Mouse (Mus musculus): ENCODE results near the gene Sphkap. TPM values are rescaled to one million over a fixed set of nuclear protein-coding genes. Genes with fewer than 3 reads are reported as not detected.

The Sphkap gene
- polyA plus RNA-seq, 1 experiment from 2014 or later = 0.10 TPM

DNA sequence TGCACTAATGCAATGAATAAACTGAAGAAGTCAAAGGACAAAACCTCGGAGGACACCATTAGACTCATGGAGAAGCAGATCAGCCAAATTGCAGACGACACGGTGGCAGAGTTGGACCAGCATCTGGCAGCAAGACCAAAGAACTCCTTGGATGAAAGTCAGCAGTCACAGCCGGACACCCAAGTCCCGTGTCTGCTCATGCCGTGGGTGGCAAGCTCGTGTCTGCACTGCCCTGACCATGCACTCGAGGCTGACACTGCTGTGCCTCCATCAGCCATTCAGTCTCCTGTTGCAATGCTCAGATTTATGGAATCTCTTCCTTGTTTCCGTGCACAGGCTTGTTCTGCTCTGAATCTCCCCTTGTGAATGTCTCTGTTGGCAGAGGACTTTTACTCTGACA lies 92.9 kb downstream of the Sphkap start:
- no peaks in the 10 kb centered on the region for H3K27me3 ChIP-seq (replicated peaks; ENCODE audit: insufficient read depth, low read length)
- H3K4me2 ChIP-seq (replicated peaks; ENCODE audit: low read depth, low read length) = no peak overlapping the region
- no peak overlapping the region for H3K27ac ChIP-seq (ENCODE audit: low read length)
- 69% methylated on average over 9 of the region's 9 CpGs for WGBS
- DNase-seq (ENCODE audit: low spot score) (no peak), ATAC-seq (no peak)
- H3K9ac ChIP-seq (replicated peaks; ENCODE audit: low read depth) = no peak overlapping the region
- H3K36me3 ChIP-seq (ENCODE audit: insufficient read depth, low read length) = no peaks in the 10 kb centered on the region
- TF ChIP-seq EP300 (IDR thresholded peaks at IDR 0.05) (no peak), CTCF (IDR thresholded peaks at IDR 0.05) (no peak)
- H3K9me3 ChIP-seq (ENCODE audit: low read length) = no peaks in the 10 kb centered on the region
- H3K4me1 ChIP-seq (ENCODE audit: insufficient read depth, low read depth, low read length) = no peaks in the 10 kb centered on the region
- no peak overlapping the region for H3K4me3 ChIP-seq (ENCODE audit: low read depth, low read length)

- Histone ChIP-seq H3K4me3 (ENCODE audit: low read depth, low read length) (no peak overlapping the region), H3K9me3 (ENCODE audit: low read length) (no peaks in the 10 kb centered on the region), H3K4me2 (replicated peaks; ENCODE audit: low read depth, low read length) (no peak overlapping the region), H3K36me3 (ENCODE audit: insufficient read depth, low read length) (no peaks in the 10 kb centered on the region), H3K27ac (ENCODE audit: low read length) (no peak overlapping the region), H3K4me1 (ENCODE audit: insufficient read depth, low read depth, low read length) (no peaks in the 10 kb centered on the region), H3K9ac (replicated peaks; ENCODE audit: low read depth) (no peak overlapping the region), H3K27me3 (replicated peaks; ENCODE audit: insufficient read depth, low read length) (no peaks in the 10 kb centered on the region)
- ATAC-seq = no peak
- TF ChIP-seq CTCF (IDR thresholded peaks at IDR 0.05) = no peak
- no peak for TF ChIP-seq EP300 (IDR thresholded peaks at IDR 0.05)
- 85% methylated on average over 6 of the region's 6 CpGs for WGBS
- no peak for DNase-seq (ENCODE audit: low spot score)
These were observed 96.2 kb downstream of the Sphkap start for GRCm38 (mm10) chr1:83311607-83312295.

DNA sequence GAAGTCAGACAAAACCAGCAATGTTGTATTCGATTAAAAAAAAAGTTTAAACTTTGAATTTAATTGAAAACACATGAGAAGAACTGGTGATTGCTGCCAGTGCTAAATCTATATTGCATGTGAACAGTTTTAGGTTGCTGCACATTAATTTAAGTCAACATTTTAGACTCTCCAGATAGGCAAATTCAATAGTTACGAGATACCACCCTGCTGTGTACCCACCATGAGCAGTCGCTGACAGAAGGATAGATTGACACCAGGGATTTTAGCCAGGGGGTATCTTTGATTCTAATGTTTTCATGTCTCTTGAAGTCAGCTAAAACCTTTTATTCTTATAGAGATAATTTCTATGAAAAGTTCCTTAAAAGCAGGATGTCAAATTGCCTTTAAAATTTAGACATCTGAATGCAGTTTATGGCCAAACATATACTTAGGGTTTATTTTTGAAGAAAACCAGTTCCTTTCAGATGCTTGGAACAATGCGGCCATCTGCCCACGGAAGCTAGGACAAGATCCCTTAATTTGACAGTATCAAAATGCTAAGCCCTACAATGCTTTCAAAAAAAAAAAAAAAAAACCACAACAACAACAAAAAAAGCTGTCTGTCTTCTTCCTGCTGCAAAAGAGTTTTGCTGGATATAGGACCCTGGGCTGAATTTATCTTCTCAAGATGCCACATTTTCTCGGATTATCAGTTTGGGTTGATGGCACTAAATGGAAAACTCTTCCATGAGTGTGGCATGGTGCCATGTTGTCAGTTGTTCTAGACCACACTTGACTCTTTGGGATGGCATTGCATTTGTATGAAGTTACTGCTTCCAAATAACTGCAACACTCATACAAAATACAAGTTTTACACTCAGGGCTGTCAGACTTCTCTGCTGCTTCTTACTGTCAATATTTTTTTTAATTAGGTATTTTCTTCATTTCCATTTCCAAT lies 110.6 kb downstream of the Sphkap start:
- no peaks in the 10 kb centered on the region for H3K9me3 ChIP-seq (ENCODE audit: low read length)
- H3K4me2 ChIP-seq (replicated peaks; ENCODE audit: low read depth, low read length) = no peak overlapping the region
- H3K9ac ChIP-seq (replicated peaks; ENCODE audit: low read depth) = no peak overlapping the region
- no peak overlapping the region for H3K4me3 ChIP-seq (ENCODE audit: low read depth, low read length)
- no peak for ATAC-seq
- 77% methylated on average over 6 of the region's 6 CpGs for WGBS
- no peaks in the 10 kb centered on the region for H3K4me1 ChIP-seq (ENCODE audit: insufficient read depth, low read depth, low read length)
- H3K36me3 ChIP-seq (ENCODE audit: insufficient read depth, low read length) = no peaks in the 10 kb centered on the region
- no peaks in the 10 kb centered on the region for H3K27me3 ChIP-seq (replicated peaks; ENCODE audit: insufficient read depth, low read length)
- TF ChIP-seq EP300 (IDR thresholded peaks at IDR 0.05) = no peak
- TF ChIP-seq CTCF (IDR thresholded peaks at IDR 0.05) = no peak
- no peak for DNase-seq (ENCODE audit: low spot score)
- H3K27ac ChIP-seq (ENCODE audit: low read length) = no peak overlapping the region

DNA sequence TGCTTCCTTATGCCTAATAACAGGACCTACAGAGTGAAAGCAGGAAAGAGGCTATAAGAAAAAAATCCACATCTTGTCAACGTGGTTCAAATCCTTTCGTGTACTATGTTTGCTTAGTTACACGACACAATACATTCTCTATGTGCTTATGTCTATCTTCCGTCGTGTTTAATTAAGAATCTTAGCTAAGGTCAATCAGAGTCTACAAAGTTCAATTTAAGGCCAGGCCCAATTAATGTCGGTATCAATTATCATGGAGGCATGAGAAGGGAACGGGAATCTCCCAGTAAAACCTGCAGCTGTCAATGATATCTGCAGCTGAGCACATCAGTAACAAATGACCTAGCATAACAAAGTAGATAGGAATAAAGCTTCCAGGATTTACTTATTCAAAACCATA lies 122.1 kb downstream of the Sphkap start:
- no peaks in the 10 kb centered on the region for H3K9me3 ChIP-seq (ENCODE audit: low read length)
- no peaks in the 10 kb centered on the region for H3K4me1 ChIP-seq (ENCODE audit: insufficient read depth, low read depth, low read length)
- no peak overlapping the region for H3K4me3 ChIP-seq (ENCODE audit: low read depth, low read length)
- 67% methylated on average over 7 of the region's 7 CpGs for WGBS
- H3K9ac ChIP-seq (replicated peaks; ENCODE audit: low read depth) = no peak overlapping the region
- no peak overlapping the region for H3K27ac ChIP-seq (ENCODE audit: low read length)
- TF ChIP-seq CTCF (IDR thresholded peaks at IDR 0.05) (no peak), EP300 (IDR thresholded peaks at IDR 0.05) (no peak)
- DNase-seq (ENCODE audit: low spot score) (no peak), ATAC-seq (no peak)
- H3K4me2 ChIP-seq (replicated peaks; ENCODE audit: low read depth, low read length) = no peak overlapping the region
- no peaks in the 10 kb centered on the region for H3K36me3 ChIP-seq (ENCODE audit: insufficient read depth, low read length)
- H3K27me3 ChIP-seq (replicated peaks; ENCODE audit: insufficient read depth, low read length) = no peaks in the 10 kb centered on the region

GRCm38 (mm10) chr1:83277044-83277443 lies 131.0 kb downstream of the Sphkap start:
- H3K4me2 ChIP-seq (replicated peaks; ENCODE audit: low read depth, low read length) = no peak overlapping the region
- no peak overlapping the region for H3K4me3 ChIP-seq (ENCODE audit: low read depth, low read length)
- H3K4me1 ChIP-seq (ENCODE audit: insufficient read depth, low read depth, low read length) = no peaks in the 10 kb centered on the region
- no peak for TF ChIP-seq EP300 (IDR thresholded peaks at IDR 0.05)
- TF ChIP-seq CTCF (IDR thresholded peaks at IDR 0.05) = no peak
- H3K27me3 ChIP-seq (replicated peaks; ENCODE audit: insufficient read depth, low read length) = no peaks in the 10 kb centered on the region
- H3K27ac ChIP-seq (ENCODE audit: low read length) = no peak overlapping the region
- no peak overlapping the region for H3K9ac ChIP-seq (replicated peaks; ENCODE audit: low read depth)
- no peaks in the 10 kb centered on the region for H3K36me3 ChIP-seq (ENCODE audit: insufficient read depth, low read length)
- H3K9me3 ChIP-seq (ENCODE audit: low read length) = no peaks in the 10 kb centered on the region
- DNase-seq (ENCODE audit: low spot score) (no peak), ATAC-seq (no peak)
- 78% methylated on average over 11 of the region's 11 CpGs for WGBS

DNA sequence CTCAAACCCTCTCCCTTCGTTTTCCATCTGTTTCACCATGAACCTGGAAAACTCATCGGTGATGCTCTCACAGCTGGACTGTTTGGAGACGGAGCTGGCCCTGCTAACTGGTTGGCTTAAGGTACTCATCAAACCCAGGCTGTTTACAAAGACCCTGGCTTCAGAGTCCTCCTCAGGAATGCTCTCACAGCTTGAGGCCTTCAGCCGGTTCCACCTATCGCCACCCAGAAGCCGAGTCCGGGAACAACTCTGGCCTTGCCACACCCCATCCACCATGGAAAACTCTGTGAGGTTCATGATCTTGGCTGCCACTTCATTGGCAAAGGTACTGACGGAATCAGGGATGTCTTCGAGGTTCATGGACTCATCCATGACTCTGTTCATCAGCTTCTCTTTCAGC lies 131.4 kb downstream of the Sphkap start:
- ATAC-seq = no peak
- WGBS = 77% methylated on average over 9 of the region's 9 CpGs

More for the DNA sequence above, 131.4 kb downstream of the Sphkap start:
- H3K27me3 ChIP-seq (replicated peaks; ENCODE audit: insufficient read depth, low read length) = no peaks in the 10 kb centered on the region
- TF ChIP-seq EP300 (IDR thresholded peaks at IDR 0.05) = no peak
- TF ChIP-seq CTCF (IDR thresholded peaks at IDR 0.05) = no peak
- H3K4me1 ChIP-seq (ENCODE audit: insufficient read depth, low read depth, low read length) = no peaks in the 10 kb centered on the region
- no peaks in the 10 kb centered on the region for H3K36me3 ChIP-seq (ENCODE audit: insufficient read depth, low read length)
- H3K4me3 ChIP-seq (ENCODE audit: low read depth, low read length) = no peak overlapping the region
- no peak overlapping the region for H3K9ac ChIP-seq (replicated peaks; ENCODE audit: low read depth)
- H3K4me2 ChIP-seq (replicated peaks; ENCODE audit: low read depth, low read length) = no peak overlapping the region
- no peaks in the 10 kb centered on the region for H3K9me3 ChIP-seq (ENCODE audit: low read length)
- H3K27ac ChIP-seq (ENCODE audit: low read length) = no peak overlapping the region
- DNase-seq (ENCODE audit: low spot score) = no peak
